Mouse (Mus musculus) layer of hippocampus, adult 18-20 months (tissue): Measurements from ENCODE around the gene Ddx10. TPM values are rescaled to one million over a fixed set of nuclear protein-coding genes. Genes with fewer than 3 reads are reported as not detected.

Experiments
- total RNA-seq, 2 experiments: library from RNA; stranded (reverse); gene quantifications; 2 replicates each; pipeline ENCODE4 v1.2.3; 2021

The Ddx10 gene
- total RNA-seq, 2 experiments from 2014 or later, result 20.4 to 23.0 TPM

Other genes starting within 250 kb of the Ddx10 start
- 1 to 10 TPM; 4.4 to 4.5 TPM for gene Exph5, start 53.6 kb upstream of the Ddx10 start, total RNA-seq
- gene Kdelc2, start 136.0 kb upstream of the Ddx10 start, total RNA-seq, result 1 to 10 TPM; 5.3 to 6.4 TPM
- gene 4930550C14Rik, start 154.3 kb upstream of the Ddx10 start, total RNA-seq, result under 1 TPM; 0.15 to 0.33 TPM